Mouse (Mus musculus): ENCODE results near the gene Serpina1f. TPM values are rescaled to one million over a fixed set of nuclear protein-coding genes. Genes with fewer than 3 reads are reported as not detected.
"Not testable (repeated sequence)": the region's sequence is repeated elsewhere in the genome, so short reads cannot be mapped to it uniquely, and the experiment has no call there.

Serpina1f gene
- not detected in 2 replicates for polyA plus RNA-seq (2015; fragmentation: Nextera tagmentation; extraction: Ambion mirVana)

- Histone ChIP-seq H3K4me3 (no peak within 1 kb of the TSS), H3K9me3 (replicated peaks) (no peaks in the 10 kb centered on the region), H3K9ac (no peak within 1 kb of the TSS), H3K27ac (no peak within 1 kb of the TSS), H3K4me2 (no peak within 1 kb of the TSS), H3K27me3 (no peaks in the 10 kb centered on the region), H3K4me1 (replicated peaks) (no peaks in the 10 kb centered on the region), H3K36me3 (no peaks in the 10 kb centered on the region)
- WGBS, result 84% methylated on average over 8 of the region's 8 CpGs
- no peak for ATAC-seq (replicated peaks; ENCODE audit: insufficient number of reproducible peaks, insufficient read depth, low FRiP score, low read depth)
Observed at GRCm38 (mm10) chr12:103695429-103695828, at the start of gene Serpina1f. Gene Serpina1f, minus strand, starts transcription at chr12:103695529.

- not testable (repeated sequence) for H3K36me3 ChIP-seq; H3K27ac ChIP-seq; H3K9me3 ChIP-seq (replicated peaks); H3K4me1 ChIP-seq (replicated peaks); H3K4me2 ChIP-seq; H3K9ac ChIP-seq; ATAC-seq (replicated peaks; ENCODE audit: insufficient number of reproducible peaks, insufficient read depth, low FRiP score, low read depth); H3K27me3 ChIP-seq; H3K4me3 ChIP-seq
- WGBS, result 78% methylated on average over 6 of the region's 6 CpGs
Observed at GRCm38 (mm10) chr12:103737791-103738580, 42.7 kb upstream of the Serpina1f start.

GRCm38 (mm10) chr12:103735566-103735965 is 40.2 kb upstream of the Serpina1f start:
- H3K4me2 ChIP-seq; H3K27ac ChIP-seq; H3K9ac ChIP-seq; H3K9me3 ChIP-seq (replicated peaks); H3K4me3 ChIP-seq; H3K4me1 ChIP-seq (replicated peaks); ATAC-seq (replicated peaks; ENCODE audit: insufficient number of reproducible peaks, insufficient read depth, low FRiP score, low read depth); H3K27me3 ChIP-seq; H3K36me3 ChIP-seq: not testable (repeated sequence)
- 83% methylated on average over 4 of the region's 4 CpGs for WGBS

GRCm38 (mm10) chr12:103735101-103735500 is 39.8 kb upstream of the Serpina1f start:
- H3K4me2 ChIP-seq; H3K9ac ChIP-seq; H3K36me3 ChIP-seq; H3K4me1 ChIP-seq (replicated peaks); H3K4me3 ChIP-seq; H3K9me3 ChIP-seq (replicated peaks); H3K27ac ChIP-seq; ATAC-seq (replicated peaks; ENCODE audit: insufficient number of reproducible peaks, insufficient read depth, low FRiP score, low read depth); H3K27me3 ChIP-seq: not testable (repeated sequence)
- WGBS, result 72% methylated on average over 4 of the region's 4 CpGs

- H3K9me3 ChIP-seq (replicated peaks), result no peaks in the 10 kb centered on the region
- ATAC-seq (replicated peaks; ENCODE audit: insufficient number of reproducible peaks, insufficient read depth, low FRiP score, low read depth), result no peak
- 63% methylated on average over 3 of the region's 3 CpGs for WGBS
- H3K36me3 ChIP-seq, result no peaks in the 10 kb centered on the region
- H3K27me3 ChIP-seq, result no peaks in the 10 kb centered on the region
- H3K4me2 ChIP-seq, result no peak overlapping the region
- H3K27ac ChIP-seq, result no peak overlapping the region
- H3K4me3 ChIP-seq, result no peak overlapping the region
- H3K4me1 ChIP-seq (replicated peaks), result peaks cover 4% of the 10 kb centered on the region; the same call in 1 of the 2 replicates
- no peak overlapping the region for H3K9ac ChIP-seq
Observed at GRCm38 (mm10) chr12:103711537-103711936, 16.2 kb upstream of the Serpina1f start.

GRCm38 (mm10) chr12:103710405-103710804 is 15.1 kb upstream of the Serpina1f start:
- no peaks in the 10 kb centered on the region for H3K27me3 ChIP-seq
- no peaks in the 10 kb centered on the region for H3K36me3 ChIP-seq
- H3K9me3 ChIP-seq (replicated peaks), result no peaks in the 10 kb centered on the region
- 52% methylated on average over 1 of the region's 1 CpGs for WGBS
- H3K9ac ChIP-seq, result no peak overlapping the region
- ATAC-seq (replicated peaks; ENCODE audit: insufficient number of reproducible peaks, insufficient read depth, low FRiP score, low read depth), result no peak
- H3K4me3 ChIP-seq, result no peak overlapping the region
- no peak overlapping the region for H3K27ac ChIP-seq
- peaks cover 4% of the 10 kb centered on the region; the same call in 1 of the 2 replicates for H3K4me1 ChIP-seq (replicated peaks)
- no peak overlapping the region for H3K4me2 ChIP-seq

GRCm38 (mm10) chr12:103706113-103706512 is 10.8 kb upstream of the Serpina1f start:
- H3K4me1 ChIP-seq (replicated peaks), result peaks cover 4% of the 10 kb centered on the region; the same call in 1 of the 2 replicates
- ATAC-seq (replicated peaks; ENCODE audit: insufficient number of reproducible peaks, insufficient read depth, low FRiP score, low read depth), result no peak
- no peak overlapping the region for H3K4me2 ChIP-seq
- H3K9me3 ChIP-seq (replicated peaks), result no peaks in the 10 kb centered on the region
- H3K9ac ChIP-seq, result no peak overlapping the region
- H3K27ac ChIP-seq, result no peak overlapping the region
- H3K4me3 ChIP-seq, result no peak overlapping the region
- no peaks in the 10 kb centered on the region for H3K27me3 ChIP-seq
- no peaks in the 10 kb centered on the region for H3K36me3 ChIP-seq
- WGBS, result 36% methylated on average over 4 of the region's 4 CpGs

- Histone ChIP-seq H3K4me3 (no peak overlapping the region), H3K27ac (no peak overlapping the region), H3K9ac (no peak overlapping the region), H3K36me3 (no peaks in the 10 kb centered on the region), H3K4me2 (no peak overlapping the region), H3K4me1 (replicated peaks) (peaks cover 4% of the 10 kb centered on the region; the same call in 1 of the 2 replicates), H3K9me3 (replicated peaks) (no peaks in the 10 kb centered on the region), H3K27me3 (no peaks in the 10 kb centered on the region)
- WGBS, result 41% methylated on average over 2 of the region's 2 CpGs
- no peak for ATAC-seq (replicated peaks; ENCODE audit: insufficient number of reproducible peaks, insufficient read depth, low FRiP score, low read depth)
Observed at GRCm38 (mm10) chr12:103705547-103705946, 10.2 kb upstream of the Serpina1f start.

GRCm38 (mm10) chr12:103700144-103700750 is 4.9 kb upstream of the Serpina1f start:
- Histone ChIP-seq H3K4me1 (replicated peaks) (no peaks in the 10 kb centered on the region), H3K4me3 (no peak overlapping the region), H3K9ac (no peak overlapping the region), H3K36me3 (no peaks in the 10 kb centered on the region), H3K4me2 (no peak overlapping the region), H3K27me3 (no peaks in the 10 kb centered on the region), H3K27ac (no peak overlapping the region), H3K9me3 (replicated peaks) (no peaks in the 10 kb centered on the region)
- WGBS, result 83% methylated on average over 4 of the region's 4 CpGs
- ATAC-seq (replicated peaks; ENCODE audit: insufficient number of reproducible peaks, insufficient read depth, low FRiP score, low read depth), result no peak

GRCm38 (mm10) chr12:103688221-103688814 is 7.0 kb downstream of the Serpina1f start:
- Histone ChIP-seq H3K4me2 (no peak overlapping the region), H3K36me3 (no peaks in the 10 kb centered on the region), H3K4me3 (no peak overlapping the region), H3K4me1 (replicated peaks) (no peaks in the 10 kb centered on the region), H3K9me3 (replicated peaks) (no peaks in the 10 kb centered on the region), H3K27ac (no peak overlapping the region), H3K9ac (no peak overlapping the region), H3K27me3 (no peaks in the 10 kb centered on the region)
- no peak for ATAC-seq (replicated peaks; ENCODE audit: insufficient number of reproducible peaks, insufficient read depth, low FRiP score, low read depth)
- WGBS, result 23% methylated on average over 3 of the region's 3 CpGs

GRCm38 (mm10) chr12:103687021-103687420 is 8.3 kb downstream of the Serpina1f start:
- Histone ChIP-seq H3K4me2 (no peak overlapping the region), H3K9me3 (replicated peaks) (no peaks in the 10 kb centered on the region), H3K4me1 (replicated peaks) (no peaks in the 10 kb centered on the region), H3K27ac (no peak overlapping the region), H3K27me3 (no peaks in the 10 kb centered on the region), H3K9ac (no peak overlapping the region), H3K4me3 (no peak overlapping the region), H3K36me3 (no peaks in the 10 kb centered on the region)
- WGBS, result 57% methylated on average over 7 of the region's 7 CpGs
- no peak for ATAC-seq (replicated peaks; ENCODE audit: insufficient number of reproducible peaks, insufficient read depth, low FRiP score, low read depth)

All from heart, embryonic 15.5 days (tissue).